Mouse (Mus musculus): ENCODE measurements around the gene Fastkd2.

DNA sequence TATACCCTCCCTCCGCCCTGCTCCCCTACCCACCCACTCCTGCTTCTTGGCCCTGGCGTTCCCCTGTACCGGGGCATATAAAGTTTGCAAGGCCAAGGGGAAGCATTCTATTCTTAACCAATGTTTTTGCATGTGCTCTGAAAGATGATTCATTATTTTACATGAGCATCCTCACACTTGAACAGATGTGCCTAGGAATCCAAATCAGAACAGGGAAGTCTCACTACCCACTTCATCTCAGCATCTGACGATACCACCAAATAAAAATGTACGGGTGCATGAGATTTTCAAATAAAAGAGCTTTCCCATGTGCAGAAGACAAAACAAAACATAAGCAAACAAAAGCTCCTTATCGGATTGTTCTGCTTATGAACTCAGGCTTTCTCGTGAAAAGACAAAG is 10.3 kb upstream of the Fastkd2 start:
- no peak for TF ChIP-seq EP300 (IDR thresholded peaks at IDR 0.05; ENCODE audit: insufficient read depth, low read depth, low read length)
- no peak for TF ChIP-seq POLR2A (IDR thresholded peaks at IDR 0.05; ENCODE audit: insufficient read depth, low read depth, low read length)
